Mouse (Mus musculus) forebrain, embryonic 15.5 days (tissue): ENCODE results near the gene A630001G21Rik. TPM values are rescaled to one million over a fixed set of nuclear protein-coding genes. Genes with fewer than 3 reads are reported as not detected.
"Not testable (repeated sequence)": the region's sequence is repeated elsewhere in the genome, so short reads cannot be mapped to it uniquely, and the experiment has no call there.

Source experiments
- ATAC-seq: fragments of 200-750 bp; cut with Nextera tagmentation; replicated peaks from 2 replicates; pipeline ENCODE4 v1.8.0; 2017; ENCODE audit warnings: mild to moderate bottlenecking, moderate TSS enrichment, moderate library complexity
- H3K27ac ChIP-seq: fragments of 300-500 bp; sonication (generic); replicated peaks from 2 replicates; pipeline ENCODE4 v1.5.1; 2015; ENCODE audit warnings: mild to moderate bottlenecking, inconsistent platforms
- H3K27me3 ChIP-seq: fragments of 300-500 bp; sonication (generic); 2 replicates; pipeline ENCODE4 v1.6.1; 2015; ENCODE audit warnings: inconsistent platforms
- H3K36me3 ChIP-seq: fragments of 300-500 bp; sonication (generic); 2 replicates; pipeline ENCODE4 v1.6.1; 2015; ENCODE audit warnings: mild to moderate bottlenecking, inconsistent platforms
- H3K4me1 ChIP-seq: fragments of 300-500 bp; sonication (generic); 2 replicates; pipeline ENCODE4 v1.6.1; 2015; ENCODE audit warnings: inconsistent platforms
- H3K4me2 ChIP-seq: fragments of 300-500 bp; sonication (generic); replicated peaks from 2 replicates; pipeline ENCODE4 v1.6.1; 2015; ENCODE audit warnings: mild to moderate bottlenecking, inconsistent platforms
- H3K4me3 ChIP-seq: fragments of 300-500 bp; sonication (generic); 2 replicates; pipeline ENCODE4 v1.5.1; 2015; ENCODE audit warnings: mild to moderate bottlenecking, inconsistent platforms
- H3K9ac ChIP-seq: fragments of 300-500 bp; sonication (generic); replicated peaks from 2 replicates; pipeline ENCODE4 v1.6.1; 2015; ENCODE audit warnings: mild to moderate bottlenecking, inconsistent platforms
- H3K9me3 ChIP-seq: fragments of 300-500 bp; sonication (generic); 2 replicates; pipeline ENCODE4 v1.6.1; 2016; ENCODE audit warnings: inconsistent platforms
- WGBS: fragments of 180-500 bp; shearing (Covaris S2); methylation state at CpG from one replicate; pipeline ENCODE4 v1.1.7; 2015; ENCODE audit warnings: mixed read lengths; 5-methylcytosine and 5-hydroxymethylcytosine counted together
- polyA plus RNA-seq: library from polyadenylated mRNA; unstranded; fragments of >200 nt; fragmentation: Nextera tagmentation; extraction: Ambion mirVana; gene quantifications from 2 replicates; pipeline ENCODE4 v1.2.1, GENCODE M21; 2015

A630001G21Rik gene
- polyA plus RNA-seq: 0.29 and 0.41 TPM in 2 replicates

GRCm38 (mm10) chr1:85778436-85778835 lies at the start of gene A630001G21Rik:
Gene A630001G21Rik, minus strand, starts transcription at chr1:85778643.
- H3K27ac ChIP-seq: no peak within 1 kb of the TSS

DNA sequence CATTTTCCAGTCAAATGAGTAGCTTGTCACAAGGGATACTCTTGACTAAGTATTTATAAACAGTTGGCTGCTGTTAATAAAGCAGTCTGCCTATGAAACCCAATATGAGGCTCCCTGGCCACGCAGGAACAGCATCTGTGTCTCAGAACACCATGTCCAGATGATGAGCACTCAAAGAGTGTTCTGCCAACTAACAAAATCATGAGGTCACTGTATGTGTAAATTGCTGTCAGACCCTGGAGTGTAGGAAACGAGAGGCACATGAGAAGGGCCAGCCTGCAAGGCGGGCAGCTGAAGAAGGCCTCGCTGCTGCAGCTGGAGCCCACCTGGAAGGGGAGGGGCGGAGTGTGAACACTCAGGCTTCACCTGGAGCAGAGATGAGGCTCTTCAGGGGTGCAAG lies 48.7 kb upstream of the A630001G21Rik start:
- Histone ChIP-seq H3K4me3 (no peak overlapping the region), H3K36me3 (peaks cover 10% of the 10 kb centered on the region; the same call in 1 of the 2 replicates), H3K9me3 (no peaks in the 10 kb centered on the region), H3K4me1 (no peaks in the 10 kb centered on the region), H3K27ac (no peak overlapping the region), H3K27me3 (no peaks in the 10 kb centered on the region), H3K9ac (no peak overlapping the region), H3K4me2 (no peak overlapping the region)
- no peak for ATAC-seq
- 85% methylated on average over 5 of the region's 5 CpGs for WGBS

More at GRCm38 (mm10) chr1:85778436-85778835, at the start of gene A630001G21Rik:
- no peak within 1 kb of the TSS for H3K4me3 ChIP-seq
- no peak for ATAC-seq
- no peaks in the 10 kb centered on the region for H3K27me3 ChIP-seq
- no peak within 1 kb of the TSS for H3K4me2 ChIP-seq
- no peaks in the 10 kb centered on the region for H3K36me3 ChIP-seq
- H3K9ac ChIP-seq: no peak within 1 kb of the TSS
- no peaks in the 10 kb centered on the region for H3K9me3 ChIP-seq
- WGBS: 94% methylated on average over 4 of the region's 4 CpGs
- H3K4me1 ChIP-seq: no peaks in the 10 kb centered on the region

DNA sequence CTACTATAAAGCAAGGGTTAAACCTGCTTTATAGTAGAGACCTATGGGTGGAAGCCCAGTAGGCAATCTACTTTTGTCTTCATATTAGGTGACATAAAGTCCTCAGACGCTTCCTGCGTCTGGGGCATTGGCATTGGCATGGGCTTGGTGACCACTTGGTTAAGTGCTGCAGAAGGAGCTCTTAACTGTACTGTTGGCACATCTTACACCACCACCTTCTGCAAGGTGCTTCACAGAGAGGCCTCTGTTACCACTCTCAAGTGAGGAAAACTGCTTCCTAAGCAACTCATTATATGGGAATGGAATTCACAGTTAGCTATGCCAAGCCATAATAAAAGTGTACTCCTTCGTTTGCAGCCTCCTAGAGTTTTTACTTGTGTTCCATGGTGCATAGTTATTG lies 46.5 kb upstream of the A630001G21Rik start:
- H3K27me3 ChIP-seq: no peaks in the 10 kb centered on the region
- no peak for ATAC-seq

GRCm38 (mm10) chr1:85822239-85822638 lies 43.8 kb upstream of the A630001G21Rik start:
- 82% methylated on average over 8 of the region's 8 CpGs for WGBS
- H3K36me3 ChIP-seq: peaks cover 33% of the 10 kb centered on the region
- no peaks in the 10 kb centered on the region for H3K4me1 ChIP-seq
- H3K27ac ChIP-seq: no peak overlapping the region
- no peak overlapping the region for H3K4me2 ChIP-seq
- no peak overlapping the region for H3K4me3 ChIP-seq
- no peak overlapping the region for H3K9ac ChIP-seq
- no peaks in the 10 kb centered on the region for H3K9me3 ChIP-seq
- ATAC-seq: no peak
- no peaks in the 10 kb centered on the region for H3K27me3 ChIP-seq

More for the DNA sequence above, 46.5 kb upstream of the A630001G21Rik start:
- H3K27ac ChIP-seq: no peak overlapping the region
- no peak overlapping the region for H3K4me3 ChIP-seq
- H3K4me1 ChIP-seq: no peaks in the 10 kb centered on the region
- 82% methylated on average over 3 of the region's 3 CpGs for WGBS
- H3K36me3 ChIP-seq: peaks cover 17% of the 10 kb centered on the region
- H3K4me2 ChIP-seq: no peak overlapping the region
- no peaks in the 10 kb centered on the region for H3K9me3 ChIP-seq
- no peak overlapping the region for H3K9ac ChIP-seq

GRCm38 (mm10) chr1:85819695-85820094 lies 41.3 kb upstream of the A630001G21Rik start:
- ATAC-seq: no peak
- Histone ChIP-seq H3K36me3 (peaks cover 29% of the 10 kb centered on the region), H3K4me2 (no peak overlapping the region), H3K27ac (no peak overlapping the region), H3K9ac (no peak overlapping the region), H3K9me3 (no peaks in the 10 kb centered on the region), H3K4me3 (no peak overlapping the region), H3K4me1 (no peaks in the 10 kb centered on the region), H3K27me3 (no peaks in the 10 kb centered on the region)
- 98% methylated on average over 1 of the region's 1 CpGs for WGBS

DNA sequence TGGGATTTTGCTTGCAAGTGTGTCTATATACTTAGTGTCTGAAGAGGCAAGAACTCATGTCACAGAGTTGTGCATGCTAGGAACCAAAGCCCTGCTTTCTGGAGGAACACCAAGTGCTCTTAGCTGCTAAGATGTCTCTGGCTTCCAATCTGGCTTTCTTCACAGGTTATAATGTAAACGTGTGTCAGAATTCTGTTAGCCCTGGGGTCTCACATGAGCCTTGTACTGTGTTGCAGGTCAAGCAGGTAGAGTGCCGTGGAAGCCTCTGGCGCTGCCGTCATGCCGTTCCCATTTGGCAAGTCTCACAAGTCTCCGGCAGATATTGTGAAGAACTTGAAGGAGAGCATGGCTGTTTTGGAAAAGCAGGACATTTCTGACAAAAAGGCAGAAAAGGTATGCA lies 39.7 kb upstream of the A630001G21Rik start:
- no peak overlapping the region for H3K4me3 ChIP-seq
- H3K4me1 ChIP-seq: peaks cover 8% of the 10 kb centered on the region; the same call in 1 of the 2 replicates
- H3K9ac ChIP-seq: no peak overlapping the region
- H3K9me3 ChIP-seq: no peaks in the 10 kb centered on the region
- H3K4me2 ChIP-seq: no peak overlapping the region
- 95% methylated on average over 6 of the region's 6 CpGs for WGBS
- no peaks in the 10 kb centered on the region for H3K27me3 ChIP-seq
- H3K36me3 ChIP-seq: peaks cover 25% of the 10 kb centered on the region
- ATAC-seq: no peak
- no peak overlapping the region for H3K27ac ChIP-seq

DNA sequence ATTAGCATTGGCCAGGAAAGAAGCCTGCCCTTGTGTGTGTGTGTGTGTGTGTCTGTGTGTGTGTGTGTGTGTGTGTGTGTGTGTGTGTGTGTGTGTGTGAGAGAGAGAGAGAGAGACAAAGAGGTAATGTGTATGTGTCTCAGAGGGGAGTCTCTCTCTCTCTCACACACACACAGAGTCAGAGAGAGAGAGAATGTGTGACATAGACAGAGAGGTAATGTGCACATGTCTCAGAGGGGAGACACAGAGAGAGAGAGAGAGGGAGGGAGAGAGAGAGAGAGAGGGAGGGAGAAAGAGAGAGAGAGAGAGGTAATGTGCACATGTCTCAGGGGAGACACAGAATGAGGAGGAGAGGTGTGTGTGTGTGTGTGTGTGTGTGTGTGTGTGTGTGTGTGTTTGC lies 35.8 kb upstream of the A630001G21Rik start:
- H3K9ac ChIP-seq, H3K27me3 ChIP-seq, H3K27ac ChIP-seq, H3K4me2 ChIP-seq, H3K4me3 ChIP-seq, H3K9me3 ChIP-seq, ATAC-seq: not testable (repeated sequence)
- Histone ChIP-seq H3K36me3 (peaks cover 10% of the 10 kb centered on the region), H3K4me1 (peaks cover 14% of the 10 kb centered on the region)

- no peaks in the 10 kb centered on the region for H3K27me3 ChIP-seq
- ATAC-seq: no peak
- no peaks in the 10 kb centered on the region for H3K9me3 ChIP-seq
- WGBS: 93% methylated on average over 2 of the region's 2 CpGs
- no peak overlapping the region for H3K4me2 ChIP-seq
- H3K4me1 ChIP-seq: peaks cover 14% of the 10 kb centered on the region
- no peak overlapping the region for H3K4me3 ChIP-seq
- H3K36me3 ChIP-seq: no peaks in the 10 kb centered on the region
- no peak overlapping the region for H3K9ac ChIP-seq
- no peak overlapping the region for H3K27ac ChIP-seq
Measured at GRCm38 (mm10) chr1:85810787-85811186, 32.3 kb upstream of the A630001G21Rik start.

GRCm38 (mm10) chr1:85810343-85810742 lies 31.9 kb upstream of the A630001G21Rik start:
- Histone ChIP-seq H3K27ac (no peak overlapping the region), H3K4me3 (no peak overlapping the region), H3K27me3 (no peaks in the 10 kb centered on the region), H3K4me1 (peaks cover 14% of the 10 kb centered on the region), H3K36me3 (no peaks in the 10 kb centered on the region), H3K9me3 (no peaks in the 10 kb centered on the region), H3K9ac (no peak overlapping the region), H3K4me2 (no peak overlapping the region)
- no peak for ATAC-seq
- WGBS: 75% methylated on average over 2 of the region's 2 CpGs

GRCm38 (mm10) chr1:85809256-85809655 lies 30.8 kb upstream of the A630001G21Rik start:
- Histone ChIP-seq H3K4me1 (peaks cover 14% of the 10 kb centered on the region), H3K27ac (no peak overlapping the region), H3K4me2 (no peak overlapping the region), H3K4me3 (no peak overlapping the region), H3K36me3 (no peaks in the 10 kb centered on the region), H3K9me3 (no peaks in the 10 kb centered on the region), H3K27me3 (no peaks in the 10 kb centered on the region), H3K9ac (no peak overlapping the region)
- 74% methylated on average over 4 of the region's 4 CpGs for WGBS
- ATAC-seq: no peak

GRCm38 (mm10) chr1:85804551-85804950 lies 26.1 kb upstream of the A630001G21Rik start:
- Histone ChIP-seq H3K27me3 (no peaks in the 10 kb centered on the region), H3K4me2 (no peak overlapping the region), H3K27ac (no peak overlapping the region), H3K36me3 (no peaks in the 10 kb centered on the region), H3K4me3 (no peak overlapping the region), H3K9me3 (no peaks in the 10 kb centered on the region), H3K4me1 (no peaks in the 10 kb centered on the region), H3K9ac (no peak overlapping the region)
- no peak for ATAC-seq
- WGBS: 92% methylated on average over 8 of the region's 8 CpGs

DNA sequence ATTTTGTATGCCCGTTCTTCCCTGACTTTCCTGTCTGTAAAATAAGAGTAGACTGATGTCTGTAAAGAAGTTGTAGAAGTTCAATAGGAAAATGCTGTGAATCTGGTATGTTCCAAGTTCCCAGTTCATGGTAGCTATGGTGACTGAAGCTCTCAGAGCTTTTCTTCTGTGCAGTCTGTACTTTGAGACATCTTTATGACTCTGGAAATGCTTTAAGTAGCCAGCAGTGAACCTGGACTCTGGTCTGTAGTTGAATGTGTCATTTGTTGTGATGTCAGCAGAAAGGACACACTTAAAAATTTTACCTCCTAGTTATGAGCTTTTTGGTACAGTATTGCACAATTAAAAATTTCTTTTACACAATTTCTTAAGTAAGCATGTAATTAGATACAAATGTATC lies 24.1 kb upstream of the A630001G21Rik start:
- WGBS: 96% methylated on average over 1 of the region's 1 CpGs
- no peak for ATAC-seq
- Histone ChIP-seq H3K9ac (no peak overlapping the region), H3K27me3 (no peaks in the 10 kb centered on the region), H3K36me3 (no peaks in the 10 kb centered on the region), H3K27ac (no peak overlapping the region), H3K4me3 (no peak overlapping the region), H3K4me1 (no peaks in the 10 kb centered on the region), H3K4me2 (no peak overlapping the region), H3K9me3 (no peaks in the 10 kb centered on the region)

DNA sequence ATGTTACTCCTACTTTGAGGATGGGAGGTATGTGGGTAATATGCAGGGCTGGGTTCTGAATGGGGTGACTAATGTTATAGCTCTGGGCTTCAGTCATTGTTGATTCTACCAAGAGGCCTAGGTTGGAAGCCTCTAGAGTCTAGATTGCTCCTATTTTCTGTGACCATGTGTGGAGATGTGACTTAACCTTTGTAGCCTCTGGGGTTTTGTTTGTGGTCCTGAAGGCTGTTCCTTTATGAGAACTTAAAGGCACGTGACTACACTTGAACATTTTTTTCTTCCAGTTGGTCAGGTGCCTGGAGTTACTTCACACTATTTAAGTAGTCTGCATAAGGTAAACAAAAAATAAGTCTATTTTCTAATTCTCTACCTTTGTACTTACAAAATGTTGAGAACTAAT lies 21.3 kb upstream of the A630001G21Rik start:
- 85% methylated on average over 1 of the region's 1 CpGs for WGBS
- no peak overlapping the region for H3K9ac ChIP-seq
- no peak overlapping the region for H3K27ac ChIP-seq
- H3K9me3 ChIP-seq: no peaks in the 10 kb centered on the region
- H3K36me3 ChIP-seq: 0 out of 2 replicates have a peak, but pooled peaks cover 3% of the 10 kb centered on the region
- no peak for ATAC-seq
- H3K4me1 ChIP-seq: peaks cover 11% of the 10 kb centered on the region
- no peak overlapping the region for H3K4me3 ChIP-seq
- H3K4me2 ChIP-seq: no peak overlapping the region
- H3K27me3 ChIP-seq: no peaks in the 10 kb centered on the region
